ENCODE assay signal across 8 mouse cellular contexts in the genomic region with DNA sequence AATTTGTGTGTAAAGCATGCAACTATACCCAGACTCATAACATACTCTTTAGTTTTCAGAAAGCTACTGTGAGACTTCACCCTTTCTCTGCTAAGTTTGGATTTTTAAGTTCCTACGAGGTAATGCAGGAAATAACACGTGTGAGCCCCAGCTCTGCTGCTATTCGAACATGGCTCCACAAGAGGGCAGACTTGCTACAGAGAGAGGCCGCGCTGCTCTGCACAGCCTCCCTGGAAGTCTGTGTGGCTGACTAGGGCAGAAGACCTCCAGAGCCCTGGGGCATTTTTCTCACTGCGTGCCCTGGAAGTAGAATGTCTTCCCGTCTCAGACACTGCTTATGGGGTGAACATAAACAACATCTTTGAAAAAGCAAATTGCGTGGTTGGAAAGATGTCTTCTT.
A peak's percentile ranks its signal among the peaks of the same experiment; 100 is the strongest.
DNase-seq lines count a peak whose midpoint lies in the region; ATAC-seq and TF ChIP-seq lines count a peak whose summit lies in the region.

No protein-coding gene starts in this region.

- H3K4me3 ChIP-seq in kidney, embryonic 16.5 days (ENCODE audit: low read length): no peak overlapping the region
- H3K4me3 ChIP-seq in liver, embryonic 14.5 days (ENCODE audit: insufficient read depth in 1 of 2, low read depth in 2 of 2, low read length in 2 of 2): no peak overlapping the region

- H3K9me3 ChIP-seq in kidney, embryonic 16.5 days (ENCODE audit: low read length): no peaks in the 10 kb centered on the region
- no peaks in the 10 kb centered on the region for H3K9me3 ChIP-seq in liver, embryonic 14.5 days (ENCODE audit: control insufficient read depth, low read length)

- TF ChIP-seq CTCF in liver, embryonic 14.5 days (IDR thresholded peaks at IDR 0.05; ENCODE audit: low read depth): peak; percentile 67

- H3K27ac ChIP-seq in kidney, embryonic 16.5 days (ENCODE audit: low read length): no peak overlapping the region
- H3K27ac ChIP-seq in liver, embryonic 14.5 days: no peak overlapping the region

- no peak for TF ChIP-seq EP300 in liver, embryonic 14.5 days (IDR thresholded peaks at IDR 0.05; ENCODE audit: low read depth)

- no peaks in the 10 kb centered on the region for H3K36me3 ChIP-seq in kidney, embryonic 16.5 days (ENCODE audit: insufficient read depth, low read length)
- no peaks in the 10 kb centered on the region for H3K36me3 ChIP-seq in liver, embryonic 14.5 days (replicated peaks; ENCODE audit: control insufficient read depth, insufficient read depth, low read depth)

- 13% methylated on average over 8 of the region's 8 CpGs for WGBS in kidney, embryonic 16.5 days
- 18% methylated on average over 8 of the region's 8 CpGs for WGBS in liver, embryonic 14.5 days (ENCODE audit: insufficient replicate concordance)

- no peaks in the 10 kb centered on the region for H3K4me1 ChIP-seq in kidney, embryonic 16.5 days (ENCODE audit: insufficient read depth, low read length)
- H3K4me1 ChIP-seq in liver, embryonic 14.5 days (replicated peaks; ENCODE audit: control insufficient read depth in 2 of 2, insufficient read depth in 2 of 2, low read length in 1 of 2): no peaks in the 10 kb centered on the region

- no peak overlapping the region for H3K9ac ChIP-seq in kidney, embryonic 16.5 days (replicated peaks; ENCODE audit: low read length)
- no peak overlapping the region for H3K9ac ChIP-seq in liver, embryonic 14.5 days (replicated peaks)

- ATAC-seq in kidney, embryonic 16.5 days (ENCODE audit: low FRiP score, low TSS enrichment): peak; percentile 89; the same call in 1 of the 2 replicates
- ATAC-seq in liver, embryonic 14.5 days (ENCODE audit: insufficient read depth): no peak

- DNase-seq in urinary bladder, postnatal 36 days (ENCODE audit: low spot score in 2 of 2): peak; percentile 4 to 14
- no peak for DNase-seq in urinary bladder, postnatal 10 days (ENCODE audit: low spot score)
- peak; percentile 14 for DNase-seq in cerebellum, adult 9-10 months
- DNase-seq in frontal cortex, postnatal 10 days (ENCODE audit: low spot score in 2 of 2): peak; percentile 22 to 62
- peak in 1 of 3 experiments; percentile 2 for DNase-seq in liver, embryonic 14.5 days (ENCODE audit: low read depth in 3 of 3, low spot score in 3 of 3)
- DNase-seq in ovary, postnatal 36 days (ENCODE audit: low spot score): peak; percentile 33
- no peak for DNase-seq in spleen, postnatal 14 days (ENCODE audit: low spot score in 2 of 2)

- no peak overlapping the region for H3K4me2 ChIP-seq in kidney, embryonic 16.5 days (replicated peaks; ENCODE audit: low read depth, low read length)
- H3K4me2 ChIP-seq in liver, embryonic 14.5 days (ENCODE audit: low read depth): no peak overlapping the region

- H3K27me3 ChIP-seq in kidney, embryonic 16.5 days (ENCODE audit: insufficient read depth, low read length): no peaks in the 10 kb centered on the region
- no peaks in the 10 kb centered on the region for H3K27me3 ChIP-seq in liver, embryonic 14.5 days (ENCODE audit: control insufficient read depth, insufficient read depth, low read length)

Comparison
In these comparisons a context has a peak if more than half of its experiments do, and no peak if none do; other contexts are left out.
1. DNase-seq: peak in urinary bladder, postnatal 36 days (2 of 2), cerebellum, adult 9-10 months (single experiment), frontal cortex, postnatal 10 days (2 of 2) and ovary, postnatal 36 days (single experiment); none in urinary bladder, postnatal 10 days (single experiment) and spleen, postnatal 14 days (0 of 2).